Mouse (Mus musculus): ENCODE measurements around the gene Dppa5a.

DNA sequence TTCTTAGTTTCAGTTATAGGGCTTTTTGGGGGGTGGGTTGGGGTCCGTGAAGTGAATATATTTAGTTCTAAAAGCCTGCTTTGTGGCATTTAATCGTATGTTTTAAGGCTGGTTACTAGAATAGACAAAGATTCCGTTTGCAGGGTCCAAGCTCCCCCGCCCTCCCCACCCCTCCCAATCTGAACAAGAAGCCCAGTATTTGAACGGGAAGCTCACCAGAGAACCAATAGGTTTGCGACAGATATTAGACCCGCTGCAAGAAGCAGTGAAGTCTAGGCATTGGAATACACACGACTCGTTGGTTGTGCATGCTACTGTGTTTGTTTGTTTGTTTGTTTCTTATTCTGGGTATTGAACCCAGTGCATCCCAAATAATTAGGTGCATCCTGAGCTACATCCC, 28.5 kb upstream of the Dppa5a start:
- no peak for TF ChIP-seq POLR2A (IDR thresholded peaks at IDR 0.05; ENCODE audit: control insufficient read depth, low read depth, low read length)
- no peak for TF ChIP-seq CTCF (IDR thresholded peaks at IDR 0.05; ENCODE audit: control insufficient read depth, insufficient read depth, insufficient replicate concordance, low read depth, low read length)
